Mouse (Mus musculus) heart, postnatal 0 days (tissue): ENCODE measurements around the gene Elac2. TPM values are rescaled to one million over a fixed set of nuclear protein-coding genes. Genes with fewer than 3 reads are reported as not detected.

ENCODE experiments used
- ATAC-seq: fragments of 200-750 bp; cut with Nextera tagmentation; 2 replicates; pipeline ENCODE4 v1.8.0; 2017; ENCODE audit warnings: low read depth, moderate number of reproducible peaks, moderate library complexity; ENCODE audit not compliant: insufficient read depth
- DNase-seq: peaks from one replicate; pipeline ENCODE4 v3.0.0-alpha.2; 2016; ENCODE audit warnings: low spot score
- H3K27ac ChIP-seq: fragments of 300-500 bp; sonication (generic); 2 replicates; pipeline ENCODE4 v1.5.1; 2014; ENCODE audit warnings: low read depth, mild to moderate bottlenecking
- H3K27me3 ChIP-seq: fragments of 300-500 bp; sonication (generic); 2 replicates; pipeline ENCODE4 v1.6.1; 2014; ENCODE audit warnings: low read length, mixed read lengths; ENCODE audit not compliant: control insufficient read depth, insufficient read depth
- H3K36me3 ChIP-seq: fragments of 300-500 bp; sonication (generic); replicated peaks from 2 replicates; pipeline ENCODE4 v1.6.1; 2014; ENCODE audit warnings: low read length, mixed read lengths; ENCODE audit not compliant: control insufficient read depth, insufficient read depth
- H3K4me1 ChIP-seq: fragments of 300-500 bp; sonication (generic); 2 replicates; pipeline ENCODE4 v1.6.1; 2014; ENCODE audit warnings: antibody characterized with exemption; ENCODE audit not compliant: control insufficient read depth, insufficient read depth
- H3K4me2 ChIP-seq: fragments of 300-500 bp; sonication (generic); 2 replicates; pipeline ENCODE4 v1.6.1; 2014; ENCODE audit warnings: low read depth, mild to moderate bottlenecking, low read length, moderate library complexity
- H3K4me3 ChIP-seq: fragments of 300-500 bp; sonication (generic); 2 replicates; pipeline ENCODE4 v1.5.1; 2014; ENCODE audit warnings: low read depth, low read length
- H3K9ac ChIP-seq: fragments of 300-500 bp; sonication (generic); replicated peaks from 2 replicates; pipeline ENCODE4 v1.6.1; 2014; ENCODE audit warnings: low read depth, low read length, mixed read lengths
- H3K9me3 ChIP-seq: fragments of 300-500 bp; sonication (generic); replicated peaks from 2 replicates; pipeline ENCODE4 v1.6.1; 2016; ENCODE audit warnings: low read length; ENCODE audit not compliant: control insufficient read depth
- CTCF ChIP-seq: IDR thresholded peaks from 2 replicates; pipeline ENCODE4 v1.5.1; 2016; ENCODE audit warnings: antibody characterized with exemption, control low read depth, low read depth
- EP300 ChIP-seq: IDR thresholded peaks from 2 replicates; pipeline ENCODE4 v1.6.1; 2016; ENCODE audit warnings: antibody characterized with exemption, low read depth
- WGBS: fragments of 180-500 bp; shearing (Covaris S2); extraction: QIAGEN DNeasy Blood & Tissue Kit; methylation state at CpG from one replicate; pipeline ENCODE4 v1.1.7; 2014; 5-methylcytosine and 5-hydroxymethylcytosine counted together
- polyA plus RNA-seq: library from polyadenylated mRNA; unstranded; fragments of >200 nt; fragmentation: Nextera tagmentation; extraction: Ambion mirVana; gene quantifications from 2 replicates; pipeline ENCODE4 v1.2.1, GENCODE M21; 2015
- total RNA-seq: library from RNA; depleted of rRNA; stranded (reverse); fragments of >200 nt; gene quantifications from 2 replicates; pipeline ENCODE4 v1.2.3, GENCODE M21; 2014; ENCODE audit warnings: low replicate concordance

Elac2 gene
- total and polyA plus RNA-seq, 2 experiments from 2014 or later, result 15.1 to 33.6 TPM

GRCm38 (mm10) chr11:65020744-65021143 lies 41.9 kb downstream of the Elac2 start:
- H3K27ac ChIP-seq, result no peak overlapping the region
- H3K4me3 ChIP-seq, result no peak overlapping the region
- no peaks in the 10 kb centered on the region for H3K9me3 ChIP-seq
- DNase-seq, result no peak
- TF ChIP-seq EP300 (no peak), CTCF (no peak)
- H3K36me3 ChIP-seq, result peaks cover 31% of the 10 kb centered on the region
- H3K4me1 ChIP-seq, result no peaks in the 10 kb centered on the region
- no peak overlapping the region for H3K9ac ChIP-seq
- H3K4me2 ChIP-seq, result no peak overlapping the region
- WGBS, result 97% methylated on average over 4 of the region's 4 CpGs
- H3K27me3 ChIP-seq, result no peaks in the 10 kb centered on the region
- ATAC-seq, result no peak

GRCm38 (mm10) chr11:65022771-65023170 lies 43.9 kb downstream of the Elac2 start:
- DNase-seq, result no peak
- Histone ChIP-seq H3K4me1 (no peaks in the 10 kb centered on the region), H3K9ac (no peak overlapping the region), H3K4me2 (no peak overlapping the region), H3K9me3 (no peaks in the 10 kb centered on the region), H3K27me3 (no peaks in the 10 kb centered on the region), H3K27ac (no peak overlapping the region), H3K36me3 (peaks cover 23% of the 10 kb centered on the region), H3K4me3 (no peak overlapping the region)
- WGBS, result 93% methylated on average over 11 of the region's 11 CpGs
- no peak for ATAC-seq
- TF ChIP-seq EP300 (no peak), CTCF (no peak)

GRCm38 (mm10) chr11:65028049-65028448 lies 49.2 kb downstream of the Elac2 start:
- DNase-seq (no peak), ATAC-seq (no peak)
- TF ChIP-seq CTCF, result no peak
- no peak for TF ChIP-seq EP300
- no peaks in the 10 kb centered on the region for H3K9me3 ChIP-seq
- no peaks in the 10 kb centered on the region for H3K27me3 ChIP-seq
- no peak overlapping the region for H3K27ac ChIP-seq
- no peaks in the 10 kb centered on the region for H3K4me1 ChIP-seq
- H3K4me2 ChIP-seq, result no peak overlapping the region
- WGBS, result 73% methylated on average over 5 of the region's 5 CpGs
- no peak overlapping the region for H3K9ac ChIP-seq
- no peak overlapping the region for H3K4me3 ChIP-seq
- H3K36me3 ChIP-seq, result peaks cover 21% of the 10 kb centered on the region; the same call in 1 of the 2 replicates

- Histone ChIP-seq H3K27me3 (no peaks in the 10 kb centered on the region), H3K27ac (no peak overlapping the region), H3K36me3 (peaks cover 14% of the 10 kb centered on the region), H3K9me3 (no peaks in the 10 kb centered on the region), H3K4me3 (no peak overlapping the region), H3K4me2 (no peak overlapping the region), H3K4me1 (no peaks in the 10 kb centered on the region), H3K9ac (no peak overlapping the region)
- 83% methylated on average over 1 of the region's 1 CpGs for WGBS
- DNase-seq, result no peak
- TF ChIP-seq CTCF (no peak), EP300 (no peak)
- ATAC-seq, result no peak
Observed at GRCm38 (mm10) chr11:65030201-65030600, 51.4 kb downstream of the Elac2 start.

- H3K27me3 ChIP-seq, result no peaks in the 10 kb centered on the region
- peaks cover 18% of the 10 kb centered on the region for H3K36me3 ChIP-seq
- 87% methylated on average over 7 of the region's 7 CpGs for WGBS
- ATAC-seq (no peak), DNase-seq (no peak)
- no peaks in the 10 kb centered on the region for H3K4me1 ChIP-seq
- TF ChIP-seq CTCF (no peak), EP300 (no peak)
- no peaks in the 10 kb centered on the region for H3K9me3 ChIP-seq
- no peak overlapping the region for H3K4me2 ChIP-seq
- H3K27ac ChIP-seq, result no peak overlapping the region
- no peak overlapping the region for H3K4me3 ChIP-seq
- H3K9ac ChIP-seq, result no peak overlapping the region
Observed at GRCm38 (mm10) chr11:65032221-65032620, 53.4 kb downstream of the Elac2 start.

GRCm38 (mm10) chr11:65038996-65039395 lies 60.2 kb downstream of the Elac2 start:
- Histone ChIP-seq H3K9me3 (no peaks in the 10 kb centered on the region), H3K27me3 (no peaks in the 10 kb centered on the region), H3K9ac (no peak overlapping the region), H3K27ac (no peak overlapping the region), H3K4me1 (no peaks in the 10 kb centered on the region), H3K4me2 (no peak overlapping the region), H3K4me3 (no peak overlapping the region), H3K36me3 (peaks cover 20% of the 10 kb centered on the region)
- DNase-seq (no peak), ATAC-seq (no peak)
- TF ChIP-seq CTCF, result no peak
- no peak for TF ChIP-seq EP300
- 62% methylated on average over 2 of the region's 2 CpGs for WGBS
